Mouse (Mus musculus) CH12F3 (cell line): ENCODE results near the gene Slc45a2.
"Not testable (repeated sequence)": the region's sequence is repeated elsewhere in the genome, so short reads cannot be mapped to it uniquely, and the experiment has no call there.

Experiments used
- in situ Hi-C: fragments of 300-500 bp; cut with MboI; formaldehyde crosslinking; loops from 2 replicates; pipeline ENCODE4 v1.14.3; 2020; ENCODE audit warnings: low sequenced_read_pairs

Slc45a2 gene

DNA sequence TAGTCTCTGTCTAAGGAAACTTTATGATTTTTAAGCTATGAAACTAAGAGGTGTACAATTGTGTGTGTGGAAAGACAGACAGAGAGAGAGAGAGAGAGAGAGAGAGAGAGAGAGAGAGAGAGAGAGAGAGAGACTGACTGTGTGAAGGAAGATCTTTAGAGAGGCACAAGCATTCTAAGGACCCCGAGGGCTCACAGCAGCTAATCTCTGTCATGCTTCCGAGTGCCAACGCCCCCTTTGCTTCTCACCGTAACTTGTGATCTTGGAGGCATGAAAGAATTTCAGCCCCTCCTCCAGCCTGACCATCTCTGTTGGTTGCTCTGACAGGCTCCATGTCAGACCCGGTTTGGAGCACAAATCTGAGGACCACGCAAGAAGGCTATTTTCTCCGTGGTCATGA lies at the start of gene Slc45a2:
Gene Slc45a2, plus strand, starts transcription at position 301 of the 400 bp plus-strand sequence.
- in situ Hi-C loops, result no loop called here

DNA sequence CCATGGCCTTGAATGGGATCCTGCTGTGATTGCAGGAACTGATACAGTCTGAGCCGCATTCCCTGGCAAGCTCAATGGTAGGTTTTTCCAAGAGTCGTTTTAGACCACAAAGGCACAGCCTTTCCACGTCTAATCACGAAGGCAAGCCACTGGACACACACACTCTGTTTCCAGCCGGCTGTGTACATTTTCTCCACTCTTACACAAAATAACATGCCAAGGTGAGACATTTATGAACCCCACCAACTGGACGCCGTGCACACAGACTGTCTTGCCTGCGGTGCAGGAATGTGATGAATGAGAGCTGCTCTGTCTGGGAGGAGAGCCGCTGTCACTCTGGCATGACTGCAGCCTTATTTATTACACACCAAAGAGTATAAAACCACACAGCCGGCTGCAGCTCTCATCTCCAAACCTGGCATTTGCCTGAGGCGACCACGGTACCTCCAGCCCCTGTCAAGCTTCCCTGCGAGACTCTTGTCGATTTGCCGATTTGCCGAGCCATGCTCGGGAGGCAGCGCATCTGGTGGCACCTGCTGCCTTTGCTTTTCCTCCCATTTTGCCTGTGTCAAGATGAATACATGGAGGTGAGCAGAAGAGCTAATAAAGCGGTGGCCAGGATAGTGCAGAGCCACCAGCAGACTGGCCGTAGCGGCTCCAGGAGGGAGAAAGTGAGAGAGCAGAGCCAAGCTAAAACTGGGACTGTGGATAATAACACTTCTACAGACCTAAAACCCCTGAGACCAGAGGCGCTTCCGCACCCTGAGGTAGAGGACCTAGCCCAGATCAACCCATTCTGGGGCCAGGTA lies 48.4 kb upstream of the Slc45a2 start, which contains the start of gene C1qtnf3:
Gene C1qtnf3, plus strand, starts transcription at position 382 of the 809 bp plus-strand sequence.
- in situ Hi-C loops, result no loop called here

DNA sequence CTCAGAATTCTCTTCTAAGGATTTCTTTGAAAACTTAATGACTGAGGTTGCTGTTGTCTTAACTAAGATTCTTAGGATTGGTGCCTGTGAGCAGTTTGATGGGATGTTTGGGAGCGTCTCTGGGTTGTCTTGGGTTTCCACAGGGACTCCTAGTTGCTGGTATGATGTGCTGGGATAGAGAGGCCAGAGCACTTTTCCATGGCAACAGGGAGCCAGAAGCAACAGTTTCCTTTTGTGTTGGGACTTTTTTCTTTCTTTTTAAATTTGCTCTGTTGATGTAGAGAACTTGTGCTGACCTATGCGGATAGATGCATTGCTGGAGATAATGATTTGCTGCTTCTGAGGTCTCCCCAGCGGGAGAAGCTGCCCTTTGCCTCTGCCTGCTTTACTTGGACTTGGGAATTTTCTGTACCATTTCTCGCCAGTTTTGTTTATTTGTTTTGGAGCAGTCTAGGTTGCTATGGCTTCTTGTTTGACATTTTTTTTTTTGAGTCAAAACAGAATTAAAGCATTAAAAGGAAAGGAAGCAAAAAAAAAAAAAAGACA lies 47.7 kb upstream of the Slc45a2 start:
- in situ Hi-C loops, result no loop called here

DNA sequence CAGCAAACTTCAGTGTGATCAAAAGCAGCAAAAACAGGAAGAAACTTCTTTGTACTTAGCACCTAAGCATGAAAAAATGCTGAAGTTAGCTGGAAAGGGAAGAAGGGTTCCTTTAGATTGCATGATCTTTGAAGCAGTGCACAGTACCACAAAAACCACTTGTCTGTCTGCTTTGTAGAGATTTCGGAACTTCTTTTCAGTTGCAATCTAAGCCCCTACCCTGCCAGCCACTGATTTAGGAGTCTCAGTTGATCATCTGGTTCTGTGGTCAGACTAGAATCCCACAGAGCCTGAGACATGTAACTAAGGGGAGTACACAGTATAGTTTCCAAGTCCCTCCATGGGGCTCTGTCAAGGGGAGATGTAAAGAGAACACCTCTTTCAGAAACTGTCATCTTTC lies 47.1 kb upstream of the Slc45a2 start:
- in situ Hi-C loops, result no loop called here

DNA sequence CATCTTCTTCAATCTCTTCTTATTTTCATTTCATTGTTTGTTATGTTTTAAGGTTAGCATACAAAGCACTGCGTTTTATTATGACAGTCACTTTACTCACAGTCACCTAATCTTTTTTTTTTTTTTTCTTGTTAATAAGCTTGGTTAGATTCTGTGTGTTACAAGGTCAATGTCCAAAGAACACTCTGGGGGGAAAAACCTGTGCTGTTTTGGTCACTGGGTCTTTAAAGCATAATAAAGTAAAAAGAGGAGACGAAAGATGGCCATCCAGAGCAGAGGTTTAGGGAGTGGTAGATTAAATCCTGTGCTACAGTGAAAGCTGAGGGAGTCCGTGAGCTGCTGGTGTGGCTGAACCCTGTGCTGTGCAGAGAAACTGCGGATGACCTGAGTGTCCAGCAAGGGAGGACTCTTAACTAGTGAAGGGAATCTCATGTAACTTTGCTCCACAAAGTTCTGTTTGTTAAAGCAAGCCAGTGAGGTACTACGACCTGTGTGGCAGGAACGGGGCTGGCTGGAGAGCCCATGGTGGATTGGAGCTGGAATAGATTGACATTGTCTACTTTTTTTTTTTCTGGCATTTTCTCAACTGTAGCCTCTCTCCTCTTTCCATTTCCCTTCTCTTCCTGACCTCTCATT lies 46.0 kb upstream of the Slc45a2 start:
- in situ Hi-C loops, result no loop called here

DNA sequence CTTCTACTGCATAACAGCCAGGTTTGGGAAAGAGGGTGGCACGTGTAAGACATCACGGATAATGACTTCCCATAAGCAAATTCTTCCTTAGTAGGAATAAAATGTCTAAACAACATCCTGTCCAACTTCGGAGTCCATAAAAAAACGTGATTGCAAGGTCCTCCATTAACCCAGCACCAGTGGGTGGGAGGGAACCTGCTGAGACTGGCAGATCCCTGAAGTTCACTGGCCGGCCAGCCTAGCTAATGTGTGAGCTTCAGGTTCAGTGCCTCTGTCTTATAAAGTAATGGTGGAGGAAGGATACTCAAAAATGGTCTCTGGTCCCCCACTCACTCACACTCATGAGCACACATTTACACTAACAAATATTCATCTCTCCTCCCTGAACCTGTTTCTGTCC lies 45.4 kb upstream of the Slc45a2 start:
- in situ Hi-C loops, result no loop called here

DNA sequence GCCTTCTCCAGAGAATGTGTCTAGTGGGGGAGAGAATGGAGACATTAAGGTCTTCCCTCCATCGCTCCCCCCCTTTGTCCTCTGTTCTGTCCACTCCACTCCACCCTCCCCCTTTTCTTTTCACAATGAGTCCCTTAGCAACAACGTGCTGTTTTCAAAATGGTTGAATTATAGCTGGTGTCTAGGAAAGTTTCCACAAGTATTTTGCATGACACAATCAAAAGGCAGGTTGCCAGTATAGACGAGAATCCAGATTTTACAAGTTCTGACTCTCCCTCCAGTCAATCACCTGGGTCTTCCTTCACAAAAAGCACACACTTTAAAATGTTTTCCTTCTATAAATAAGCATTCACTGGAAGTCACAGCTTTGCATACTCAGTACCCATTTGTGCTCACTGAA lies 43.8 kb upstream of the Slc45a2 start:
- in situ Hi-C loops, result no loop called here

DNA sequence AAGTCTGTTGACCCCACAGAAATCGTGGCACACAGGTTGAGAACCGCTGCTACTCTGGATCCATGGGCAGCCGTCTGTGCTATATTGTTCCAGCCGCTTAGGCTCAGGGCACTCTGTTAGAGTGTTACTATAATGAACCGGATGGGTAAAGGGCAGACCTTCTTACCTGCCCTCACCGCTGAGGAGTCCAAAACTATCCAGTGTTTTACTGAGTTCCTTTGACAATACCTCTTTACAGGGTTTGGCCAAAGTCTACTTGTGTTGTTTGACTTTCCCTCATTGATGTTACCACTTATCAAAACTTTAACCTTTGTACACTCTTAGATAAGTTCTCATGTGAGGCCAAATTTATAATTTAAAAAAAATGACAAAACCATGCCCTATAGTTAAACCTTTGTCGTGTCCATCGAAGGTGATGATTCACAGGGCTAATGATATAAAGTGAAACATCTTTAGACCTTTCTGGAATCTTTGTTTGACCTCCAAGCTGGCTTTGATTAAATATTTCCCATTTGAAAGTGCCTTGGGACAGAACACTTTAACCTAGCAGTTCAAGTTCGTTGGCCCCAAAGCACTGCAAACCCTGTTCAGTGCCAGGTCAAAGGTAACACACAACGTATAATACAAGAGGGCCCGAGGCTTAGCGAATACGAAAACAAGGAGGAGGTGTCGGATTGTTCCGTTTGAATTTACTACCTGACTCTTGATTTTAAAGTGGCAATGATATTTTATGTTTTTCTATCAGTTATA lies 41.1 kb upstream of the Slc45a2 start:
- in situ Hi-C loops, result no loop called here

DNA sequence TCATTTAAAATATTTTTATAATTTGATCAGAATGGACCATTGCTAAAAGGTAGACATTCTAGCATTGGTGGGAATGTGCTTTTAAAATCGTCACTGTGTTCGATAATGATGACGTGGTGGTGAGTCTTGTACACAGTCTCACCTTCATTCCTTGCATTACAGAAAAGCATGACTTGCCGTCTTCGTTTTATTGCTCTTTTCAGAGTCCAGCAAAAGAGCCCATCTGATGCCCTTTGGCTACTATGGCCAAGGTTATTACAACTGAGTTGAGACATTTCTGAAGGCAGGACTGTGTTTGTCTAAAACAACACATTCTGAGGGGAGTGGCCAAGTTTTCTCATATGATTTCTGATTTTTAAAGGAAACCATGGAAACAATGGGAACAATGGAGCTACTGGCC lies 40.3 kb upstream of the Slc45a2 start:
- in situ Hi-C loops, result no loop called here

DNA sequence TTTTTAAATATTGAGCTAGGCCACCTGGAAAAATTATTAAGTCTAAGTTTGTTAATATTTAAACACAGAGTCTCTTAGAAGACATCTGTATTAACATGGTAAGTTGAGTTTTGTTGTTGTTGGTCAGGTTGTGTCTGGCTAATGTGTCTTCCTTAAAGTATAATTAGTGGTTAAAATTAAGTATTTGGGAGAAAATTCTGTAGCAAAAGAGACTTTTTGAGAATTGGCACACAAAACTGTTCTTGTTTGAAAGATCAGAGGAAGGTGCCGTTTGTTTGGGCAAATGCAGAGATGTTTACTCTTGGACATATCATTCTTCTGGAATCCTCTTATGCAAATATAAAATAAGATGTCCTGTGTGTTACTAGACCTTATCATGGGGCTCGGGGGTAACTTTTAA lies 37.9 kb upstream of the Slc45a2 start:
- in situ Hi-C loops, result no loop called here

DNA sequence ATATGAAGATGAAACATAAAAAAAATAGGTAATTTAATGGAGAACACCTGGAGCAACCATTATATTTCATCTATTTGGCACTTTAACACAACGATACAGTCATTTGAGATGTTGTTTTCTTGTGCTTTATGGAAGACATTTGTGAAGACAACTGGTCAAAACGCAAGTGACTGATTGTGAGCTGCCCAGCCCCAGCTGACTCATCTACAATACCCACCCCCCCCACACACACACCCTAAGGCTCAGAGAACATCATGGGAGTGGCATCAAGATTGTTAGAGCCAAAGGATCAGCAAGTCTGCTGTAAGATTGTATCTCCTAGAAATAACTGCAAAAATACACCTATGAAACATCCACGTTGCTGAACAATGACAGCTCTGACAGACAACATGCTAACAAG lies 31.1 kb upstream of the Slc45a2 start:
- in situ Hi-C loops, result no loop called here

DNA sequence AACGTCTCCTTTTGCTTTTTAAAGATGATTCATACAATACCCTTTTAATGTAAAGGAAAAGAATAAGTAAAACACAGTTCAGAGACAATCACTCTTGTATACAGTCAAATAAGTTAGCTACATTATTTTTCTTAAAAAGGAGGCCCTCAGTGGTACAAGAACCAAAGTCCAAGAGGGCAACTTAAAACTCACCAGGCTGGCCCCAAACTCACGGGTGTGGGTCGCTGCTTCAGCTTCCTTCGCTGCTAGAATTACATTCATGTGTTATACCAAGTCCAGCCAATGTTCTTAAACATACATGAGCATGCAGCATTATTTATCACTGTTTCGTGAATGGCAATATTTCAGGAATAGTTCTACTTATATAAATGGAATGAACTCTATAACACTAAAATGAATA lies 29.7 kb upstream of the Slc45a2 start:
- in situ Hi-C loops, result no loop called here

DNA sequence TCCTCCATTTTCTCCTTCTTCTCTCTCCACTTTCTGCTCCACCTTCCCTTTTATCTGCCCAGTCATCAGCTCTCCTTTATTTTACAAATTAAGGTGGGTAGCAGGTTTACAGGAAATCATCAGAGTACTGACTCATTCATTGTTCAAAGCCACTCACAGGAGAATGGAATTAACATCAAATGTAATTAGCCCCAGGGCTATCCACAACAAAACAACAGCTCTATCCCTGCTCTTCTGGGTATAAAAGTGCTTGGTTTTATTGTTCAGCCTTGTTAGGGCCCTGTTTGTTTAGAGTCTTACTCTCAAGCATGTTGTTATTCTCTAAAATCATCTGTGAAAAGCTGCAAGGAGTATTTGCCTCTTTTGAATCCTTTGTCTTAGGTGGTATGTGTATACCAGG lies 23.4 kb upstream of the Slc45a2 start:
- in situ Hi-C loops, result no loop called here

DNA sequence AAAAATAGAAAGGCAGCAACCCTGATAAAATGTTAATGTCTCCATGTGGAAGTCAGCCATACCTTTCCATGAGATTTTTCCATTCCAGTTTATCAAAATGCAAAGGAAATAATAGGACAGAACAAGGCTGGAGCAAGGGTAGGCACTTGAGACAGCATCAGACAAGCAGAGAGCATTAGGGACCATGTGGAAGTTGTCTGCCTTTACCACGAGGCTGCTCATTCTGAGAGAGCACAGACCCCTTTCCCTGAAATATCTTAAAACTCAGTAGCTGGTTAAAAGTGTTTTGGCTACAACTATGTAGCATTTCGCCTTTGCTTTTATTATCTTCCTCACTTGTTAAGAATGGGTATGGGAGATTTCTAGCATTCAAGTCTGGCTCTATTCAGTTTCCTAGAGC lies 19.8 kb upstream of the Slc45a2 start:
- in situ Hi-C loops, result no loop called here

DNA sequence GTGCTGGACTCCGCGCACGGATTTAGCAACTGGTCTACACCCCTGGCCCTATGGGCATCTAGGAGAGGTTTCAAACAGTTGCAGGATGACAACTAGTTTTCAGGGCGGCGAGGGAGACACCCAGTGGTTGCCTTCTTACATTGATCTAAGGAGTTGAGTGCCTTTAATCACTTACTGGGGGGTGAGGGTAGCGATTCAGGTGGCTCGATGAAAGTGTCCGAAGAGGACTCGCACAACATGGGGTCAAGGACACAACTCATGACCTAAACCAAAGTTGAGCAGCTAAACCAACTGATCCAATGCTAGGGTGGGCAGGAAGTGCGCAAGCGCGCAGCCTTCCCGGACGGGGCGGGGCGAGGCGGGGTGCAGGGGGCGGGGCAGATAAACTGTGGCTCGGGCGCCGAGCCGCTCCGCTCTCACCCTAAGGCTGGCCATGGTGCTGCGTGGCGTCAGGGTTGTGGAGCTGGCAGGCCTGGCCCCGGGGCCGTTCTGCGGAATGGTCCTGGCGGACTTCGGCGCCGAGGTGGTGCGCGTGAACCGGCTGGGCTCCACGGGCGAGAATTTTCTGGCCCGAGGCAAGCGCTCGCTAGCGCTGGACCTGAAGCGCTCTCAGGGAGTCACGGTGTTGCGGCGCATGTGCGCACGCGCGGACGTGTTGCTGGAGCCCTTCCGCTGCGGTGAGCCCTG lies 19.0 kb upstream of the Slc45a2 start, which contains the start of gene Amacr:
Gene Amacr, plus strand, starts transcription at position 380 of the 687 bp plus-strand sequence.
- in situ Hi-C loops, result no loop called here

DNA sequence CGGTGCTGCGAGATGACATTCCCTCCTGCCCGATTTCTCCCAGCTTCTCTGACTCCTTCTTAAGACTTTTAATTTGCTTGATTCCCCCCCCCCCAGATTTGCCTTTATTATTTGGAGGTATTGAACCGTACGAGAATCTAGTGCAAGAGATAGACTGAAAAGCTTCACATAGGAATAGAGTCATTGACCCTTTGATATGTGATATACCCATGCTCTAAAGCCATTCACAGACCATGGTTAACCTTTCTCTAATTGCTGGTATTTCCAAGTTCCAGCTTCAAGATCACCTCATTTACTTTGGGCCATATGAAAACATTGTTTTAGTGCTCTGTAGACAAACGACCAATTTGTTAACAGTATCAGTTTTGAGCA lies 18.5 kb upstream of the Slc45a2 start:
- in situ Hi-C loops, result no loop called here

DNA sequence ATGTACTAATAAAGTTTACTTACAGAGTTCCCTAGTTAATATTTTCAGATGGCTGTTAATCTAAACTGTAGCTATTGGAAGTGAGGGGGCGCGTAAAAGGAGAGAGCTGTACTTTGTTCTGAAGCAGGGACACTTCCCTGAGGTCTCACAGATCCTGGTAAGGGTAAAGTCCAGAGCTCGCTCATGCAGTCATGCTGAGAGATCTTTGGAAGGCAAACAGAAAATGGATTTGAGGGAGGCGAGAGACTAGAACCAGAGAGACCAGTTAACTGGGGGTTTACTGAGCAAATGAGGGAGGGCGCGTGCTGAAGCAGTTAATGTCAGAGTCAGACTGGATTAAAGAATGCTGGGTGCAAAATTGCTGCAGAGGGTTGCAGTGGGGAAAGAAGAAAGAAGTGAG lies 14.8 kb upstream of the Slc45a2 start:
- in situ Hi-C loops, result no loop called here

DNA sequence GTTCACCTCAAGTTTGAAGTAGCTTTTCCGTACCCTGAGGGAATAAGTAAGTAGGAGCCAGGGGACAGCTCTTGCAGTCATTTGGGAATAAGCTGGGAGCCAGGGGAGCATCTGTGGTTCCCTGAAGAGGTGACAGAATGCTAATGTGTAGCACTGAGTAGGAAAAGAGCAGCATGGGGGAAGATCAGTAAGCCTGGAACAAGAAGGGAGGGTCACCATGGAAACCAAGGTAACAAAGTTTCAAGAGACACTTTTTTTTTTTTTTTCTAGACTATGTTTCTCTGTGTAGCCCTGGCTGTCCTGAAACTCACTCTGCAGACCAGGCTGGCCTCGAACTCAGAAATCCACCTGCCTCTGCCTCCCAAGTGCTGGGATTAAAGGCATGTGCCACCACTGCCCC lies 14.0 kb upstream of the Slc45a2 start:
- in situ Hi-C loops, result not testable (repeated sequence)

DNA sequence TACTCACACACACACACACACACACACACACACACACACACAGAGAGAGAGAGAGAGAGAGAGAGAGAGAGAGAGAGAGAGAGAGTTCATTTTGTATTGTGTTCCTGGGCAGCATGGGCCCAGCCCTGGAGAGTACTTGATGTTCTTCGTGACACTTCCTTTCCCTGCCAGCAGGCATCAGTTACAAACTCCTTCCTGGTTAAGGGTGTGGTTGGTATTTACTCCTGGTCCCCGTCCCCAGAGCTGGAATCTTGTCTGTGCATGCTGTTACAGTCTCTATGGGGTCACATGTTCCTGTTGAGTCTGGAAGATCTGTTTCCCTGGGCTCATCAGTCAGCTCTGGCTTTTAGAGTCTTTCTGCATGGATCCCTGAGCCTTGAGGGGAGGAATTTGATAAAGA lies 10.1 kb upstream of the Slc45a2 start:
- in situ Hi-C loops, result no loop called here

DNA sequence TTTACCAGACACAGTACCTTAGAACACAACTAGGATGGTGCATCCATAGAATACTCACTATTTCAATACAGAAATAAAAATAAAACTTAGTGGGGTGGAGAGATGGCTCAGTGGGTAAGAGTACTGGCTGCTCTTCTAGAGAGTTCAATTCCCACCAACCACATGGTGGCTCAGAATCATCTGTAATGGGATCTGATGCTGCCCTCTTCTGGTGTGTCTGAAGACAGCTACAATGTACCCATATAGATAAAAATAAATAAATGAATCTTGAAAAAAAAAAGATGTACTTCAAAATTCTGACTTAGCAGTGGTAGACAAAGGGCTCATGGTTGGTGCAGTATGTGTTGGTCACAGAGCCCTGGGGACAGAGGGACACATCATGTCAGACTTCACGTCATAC lies 9.0 kb upstream of the Slc45a2 start:
- in situ Hi-C loops, result no loop called here

DNA sequence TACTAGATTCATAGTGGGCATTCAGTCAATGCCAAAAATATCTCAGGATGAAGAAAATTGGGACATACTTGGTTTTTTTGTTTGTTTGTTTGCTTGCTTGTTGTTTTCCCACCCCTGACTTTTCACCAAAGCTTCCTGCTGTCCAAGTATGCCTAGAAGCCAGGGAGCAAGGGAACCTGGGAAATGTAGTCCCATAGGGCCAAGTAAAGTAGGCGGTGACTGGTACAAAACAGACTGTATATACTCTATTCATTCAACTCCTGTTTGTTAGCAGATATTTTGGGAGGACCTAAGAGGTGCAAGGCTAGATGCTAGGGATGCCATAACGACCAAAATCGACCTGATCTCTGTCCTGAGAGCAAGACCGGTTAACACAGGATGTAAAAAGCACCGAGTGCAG lies 689 bp upstream of the Slc45a2 start:
- in situ Hi-C loops, result no loop called here
